Mouse (Mus musculus): ENCODE measurements at regions not wholly inside any gene's neighbourhood (a gene's known extent, or its start where the extent isn't known, plus 50 kb on each side); places are given as distances from the start of the nearest gene placed in this dataset.
A peak's percentile ranks its signal among the peaks of the same experiment; 100 is the strongest.

GRCm38 (mm10) chr8:104032179-104032578 lies 69.2 kb upstream of the Cdh5 start:
- Histone ChIP-seq H3K9ac (ENCODE audit: low read depth, low read length) (no peak overlapping the region), H3K79me2 (replicated peaks; ENCODE audit: control insufficient read depth, insufficient read depth, low read length) (no peaks in the 10 kb centered on the region), H3K27me3 (ENCODE audit: control insufficient read depth, insufficient read depth, low read length) (no peaks in the 10 kb centered on the region), H3K36me3 (ENCODE audit: control insufficient read depth, insufficient read depth, low read length) (no peaks in the 10 kb centered on the region), H3K4me3 (no peak overlapping the region), H3K4me1 (ENCODE audit: control insufficient read depth, insufficient read depth, low read length) (no peaks in the 10 kb centered on the region), H3K27ac (no peak overlapping the region)
- TF ChIP-seq POLR2A (IDR thresholded peaks at IDR 0.05; ENCODE audit: insufficient read depth, low read depth, low read length) (no peak), CTCF (IDR thresholded peaks at IDR 0.05) (peak; percentile 77)
- intact Hi-C loops (cut with DNase I) = loop anchor here (5.0 kb wide), 1 partner anchor 185 kb away; no protein-coding TSS in a partner anchor
- WGBS = 91% methylated on average over 2 of the region's 2 CpGs
- DNase-seq = no peak

DNA sequence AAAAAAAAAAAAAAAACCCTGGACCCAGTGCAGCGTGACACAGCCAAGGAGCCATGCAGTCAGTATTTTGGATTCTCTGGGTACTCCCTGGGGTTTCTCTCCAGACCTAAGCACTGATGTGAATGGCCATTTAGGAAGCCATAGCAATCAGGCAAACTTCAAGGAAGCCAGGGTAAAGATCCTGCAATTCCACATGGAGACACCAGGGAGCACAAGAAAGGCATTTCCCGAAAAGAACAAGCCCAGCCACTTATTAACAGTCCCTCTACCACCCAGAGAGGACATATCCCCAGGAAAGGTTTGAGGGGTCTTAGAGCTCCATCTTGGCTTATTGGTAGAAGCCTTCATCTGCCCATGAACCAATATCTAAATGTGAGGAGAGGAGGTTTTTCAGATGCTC lies 68.3 kb upstream of the Cdh5 start:
- TF ChIP-seq EP300 (IDR thresholded peaks at IDR 0.05; ENCODE audit: insufficient read depth, low read depth, low read length) = no peak
- peak; percentile 33; the same call in 1 of the 2 replicates for TF ChIP-seq CTCF (IDR thresholded peaks at IDR 0.05)
- no peak for DNase-seq
- Histone ChIP-seq H3K27me3 (ENCODE audit: control insufficient read depth, insufficient read depth, low read length) (no peaks in the 10 kb centered on the region), H3K4me1 (ENCODE audit: control insufficient read depth, insufficient read depth, low read length) (no peaks in the 10 kb centered on the region), H3K9ac (ENCODE audit: low read depth, low read length) (no peak overlapping the region), H3K27ac (no peak overlapping the region), H3K79me2 (replicated peaks; ENCODE audit: control insufficient read depth, insufficient read depth, low read length) (no peaks in the 10 kb centered on the region), H3K4me3 (no peak overlapping the region), H3K36me3 (ENCODE audit: control insufficient read depth, insufficient read depth, low read length) (no peaks in the 10 kb centered on the region)
- intact Hi-C loops (cut with DNase I) = loop anchor here (5.0 kb wide), 1 partner anchor 184 kb away; no protein-coding TSS in a partner anchor
- 40% methylated on average over 2 of the region's 2 CpGs for WGBS

GRCm38 (mm10) chr8:104034286-104034685 lies 67.1 kb upstream of the Cdh5 start:
- intact Hi-C loops (cut with DNase I) = loop anchor here (5.0 kb wide), 1 partner anchor 183 kb away; no protein-coding TSS in a partner anchor
- 61% methylated on average over 3 of the region's 3 CpGs for WGBS
- TF ChIP-seq CTCF (IDR thresholded peaks at IDR 0.05) (no peak), EP300 (IDR thresholded peaks at IDR 0.05; ENCODE audit: insufficient read depth, low read depth, low read length) (no peak), POLR2A (IDR thresholded peaks at IDR 0.05; ENCODE audit: insufficient read depth, low read depth, low read length) (no peak)
- Histone ChIP-seq H3K4me1 (ENCODE audit: control insufficient read depth, insufficient read depth, low read length) (no peaks in the 10 kb centered on the region), H3K27me3 (ENCODE audit: control insufficient read depth, insufficient read depth, low read length) (no peaks in the 10 kb centered on the region), H3K27ac (no peak overlapping the region), H3K79me2 (replicated peaks; ENCODE audit: control insufficient read depth, insufficient read depth, low read length) (no peaks in the 10 kb centered on the region), H3K9ac (ENCODE audit: low read depth, low read length) (no peak overlapping the region), H3K4me3 (no peak overlapping the region), H3K36me3 (ENCODE audit: control insufficient read depth, insufficient read depth, low read length) (no peaks in the 10 kb centered on the region)
- no peak for DNase-seq

DNA sequence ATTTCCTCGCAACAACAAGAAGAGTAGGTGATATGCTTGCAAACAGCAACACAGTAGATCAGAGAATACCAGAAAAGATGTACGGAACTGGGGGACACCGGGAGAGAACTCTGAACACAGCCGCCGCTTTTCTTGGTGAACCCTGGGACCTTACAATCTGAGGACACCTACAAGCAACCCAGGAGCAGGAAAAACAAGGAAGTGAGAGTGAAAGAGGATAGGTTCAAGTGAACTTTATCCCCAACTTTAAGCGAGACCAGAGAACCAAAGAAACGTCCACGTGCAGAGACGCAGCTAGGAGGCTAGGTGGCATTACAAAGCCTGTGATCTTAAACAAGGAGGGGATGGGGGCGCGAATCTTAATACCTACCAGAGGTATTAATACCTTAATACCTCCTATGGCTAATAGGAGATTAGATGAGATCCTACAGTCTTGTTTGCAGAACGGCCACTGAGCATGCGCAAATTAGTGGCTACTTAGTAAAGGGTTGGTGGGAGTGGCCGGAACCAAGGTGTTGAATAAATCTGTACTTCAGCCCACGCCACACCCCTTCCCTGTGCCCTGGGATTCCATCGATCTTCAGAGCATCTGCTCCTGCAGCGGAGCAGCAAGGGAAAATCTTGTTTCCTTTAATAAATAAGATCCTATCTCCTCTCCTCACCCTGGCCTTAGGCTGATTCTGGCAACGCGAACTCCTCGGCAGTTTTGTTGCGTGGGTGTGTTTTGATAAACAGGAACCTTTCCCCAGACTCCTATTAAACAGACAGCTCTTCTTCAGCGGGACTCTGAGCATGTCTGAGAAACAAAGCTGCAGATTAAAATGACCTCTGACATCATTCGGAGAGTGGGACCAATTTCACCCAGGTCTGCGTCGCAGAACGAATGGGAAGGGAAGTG lies 64.6 kb upstream of the Cdh5 start:
- no peaks in the 10 kb centered on the region for H3K4me1 ChIP-seq (ENCODE audit: control insufficient read depth, insufficient read depth, low read length)
- no peak overlapping the region for H3K9ac ChIP-seq (ENCODE audit: low read depth, low read length)
- no peak overlapping the region for H3K27ac ChIP-seq
- H3K27me3 ChIP-seq (ENCODE audit: control insufficient read depth, insufficient read depth, low read length) = no peaks in the 10 kb centered on the region
- no peak for TF ChIP-seq CTCF (IDR thresholded peaks at IDR 0.05)
- no peak for TF ChIP-seq POLR2A (IDR thresholded peaks at IDR 0.05; ENCODE audit: insufficient read depth, low read depth, low read length)
- TF ChIP-seq EP300 (IDR thresholded peaks at IDR 0.05; ENCODE audit: insufficient read depth, low read depth, low read length) = no peak
- no peak overlapping the region for H3K4me3 ChIP-seq
- H3K36me3 ChIP-seq (ENCODE audit: control insufficient read depth, insufficient read depth, low read length) = no peaks in the 10 kb centered on the region
- H3K79me2 ChIP-seq (replicated peaks; ENCODE audit: control insufficient read depth, insufficient read depth, low read length) = no peaks in the 10 kb centered on the region
- intact Hi-C loops (cut with DNase I) = no loop called here
- DNase-seq = no peak
- 61% methylated on average over 26 of the region's 26 CpGs for WGBS

- peaks cover 1% of the 10 kb centered on the region; the same call in 1 of the 2 replicates for H3K4me1 ChIP-seq (ENCODE audit: control insufficient read depth, insufficient read depth, low read length)
- H3K9ac ChIP-seq (ENCODE audit: low read depth, low read length) = no peak overlapping the region
- no peak overlapping the region for H3K27ac ChIP-seq
- no peak for DNase-seq
- no peak overlapping the region for H3K4me3 ChIP-seq
- intact Hi-C loops (cut with DNase I) = no loop called here
- no peak for TF ChIP-seq EP300 (IDR thresholded peaks at IDR 0.05; ENCODE audit: insufficient read depth, low read depth, low read length)
- TF ChIP-seq CTCF (IDR thresholded peaks at IDR 0.05) = no peak
- TF ChIP-seq POLR2A (IDR thresholded peaks at IDR 0.05; ENCODE audit: insufficient read depth, low read depth, low read length) = no peak
- WGBS = 83% methylated on average over 7 of the region's 7 CpGs
- no peaks in the 10 kb centered on the region for H3K27me3 ChIP-seq (ENCODE audit: control insufficient read depth, insufficient read depth, low read length)
- H3K79me2 ChIP-seq (replicated peaks; ENCODE audit: control insufficient read depth, insufficient read depth, low read length) = no peaks in the 10 kb centered on the region
- H3K36me3 ChIP-seq (ENCODE audit: control insufficient read depth, insufficient read depth, low read length) = no peaks in the 10 kb centered on the region
Observed at GRCm38 (mm10) chr8:104037611-104038010, 63.8 kb upstream of the Cdh5 start.

GRCm38 (mm10) chr8:104039526-104039925 lies 61.9 kb upstream of the Cdh5 start:
- peaks cover 1% of the 10 kb centered on the region; the same call in 1 of the 2 replicates for H3K4me1 ChIP-seq (ENCODE audit: control insufficient read depth, insufficient read depth, low read length)
- no peak overlapping the region for H3K27ac ChIP-seq
- H3K79me2 ChIP-seq (replicated peaks; ENCODE audit: control insufficient read depth, insufficient read depth, low read length) = no peaks in the 10 kb centered on the region
- no peak overlapping the region for H3K4me3 ChIP-seq
- TF ChIP-seq EP300 (IDR thresholded peaks at IDR 0.05; ENCODE audit: insufficient read depth, low read depth, low read length) = no peak
- no peak for TF ChIP-seq CTCF (IDR thresholded peaks at IDR 0.05)
- no peak for TF ChIP-seq POLR2A (IDR thresholded peaks at IDR 0.05; ENCODE audit: insufficient read depth, low read depth, low read length)
- intact Hi-C loops (cut with DNase I) = no loop called here
- no peak overlapping the region for H3K9ac ChIP-seq (ENCODE audit: low read depth, low read length)
- no peak for DNase-seq
- no peaks in the 10 kb centered on the region for H3K27me3 ChIP-seq (ENCODE audit: control insufficient read depth, insufficient read depth, low read length)
- 37% methylated on average over 12 of the region's 12 CpGs for WGBS
- no peaks in the 10 kb centered on the region for H3K36me3 ChIP-seq (ENCODE audit: control insufficient read depth, insufficient read depth, low read length)

Data from heart, adult 2 months (tissue).